Mouse (Mus musculus) MEL (cell line): ENCODE data around the gene Klhl40. TPM values are rescaled to one million over a fixed set of nuclear protein-coding genes. Genes with fewer than 3 reads are reported as not detected.

ENCODE experiments used
- DNase-seq: peaks from one replicate; pipeline ENCODE4 v3.0.0; 2011; ENCODE audit warnings: low read depth, low spot score
- H3K27ac ChIP-seq: 2 replicates; pipeline ENCODE4 v1.5.1; 2012; ENCODE audit warnings: low read depth, mild to moderate bottlenecking, control low read depth, low read length, moderate library complexity; ENCODE audit not compliant: control insufficient read depth
- H3K27me3 ChIP-seq, 2 experiments: fragments of 150-350 bp in 1 of 2; sonication (generic) in 1 of 2; 2 replicates each; pipeline ENCODE4 v1.6.1; 2012; ENCODE audit warnings: low read length in 2 of 2, mild to moderate bottlenecking in 2 of 2, improper control_type of control experiment in 1 of 2, moderate library complexity in 1 of 2; ENCODE audit not compliant: insufficient read depth in 2 of 2, control insufficient read depth in 1 of 2
- H3K36me3 ChIP-seq, 2 experiments: 2 replicates each; pipeline ENCODE4 v1.6.1; 2012 to 2014; ENCODE audit warnings: low read length in 2 of 2, improper control_type of control experiment in 1 of 2, inconsistent platforms in 1 of 2, mild to moderate bottlenecking in 1 of 2; ENCODE audit not compliant: insufficient read depth in 2 of 2, control insufficient read depth in 1 of 2
- H3K4me1 ChIP-seq, 2 experiments: fragments of 150-350 bp in 1 of 2; sonication (generic) in 1 of 2; 2 replicates each; pipeline ENCODE4 v1.6.1; 2012; ENCODE audit warnings: low read length in 2 of 2, improper control_type of control experiment in 1 of 2, mild to moderate bottlenecking in 1 of 2; ENCODE audit not compliant: insufficient read depth in 2 of 2, control insufficient read depth in 1 of 2
- H3K4me3 ChIP-seq, 2 experiments: fragments of 150-350 bp in 1 of 2; sonication (generic) in 1 of 2; 2 replicates each; pipeline ENCODE4 v1.5.1; 2012; ENCODE audit warnings: low read depth in 2 of 2, low read length in 2 of 2, mild to moderate bottlenecking in 2 of 2, moderate library complexity in 2 of 2, control low read depth in 1 of 2, improper control_type of control experiment in 1 of 2; ENCODE audit not compliant: control insufficient read depth in 1 of 2, insufficient read depth in 1 of 2
- H3K79me2 ChIP-seq: 2 replicates; pipeline ENCODE4 v1.6.1; 2012; ENCODE audit warnings: mild to moderate bottlenecking, low read length, moderate library complexity; ENCODE audit not compliant: control insufficient read depth, poor library complexity, insufficient read depth
- H3K9ac ChIP-seq: 2 replicates; pipeline ENCODE4 v1.6.1; 2012; ENCODE audit warnings: low read depth, mild to moderate bottlenecking, control low read depth, low read length, moderate library complexity; ENCODE audit not compliant: control insufficient read depth, poor library complexity, severe bottlenecking
- H3K9me3 ChIP-seq: fragments of 150-350 bp; sonication (generic); replicated peaks from 2 replicates; pipeline ENCODE4 v1.6.1; 2012; ENCODE audit warnings: mild to moderate bottlenecking, low read length, improper control_type of control experiment, moderate library complexity; ENCODE audit not compliant: insufficient read depth
- BHLHE40 ChIP-seq: IDR thresholded peaks from 2 replicates; pipeline ENCODE4 v1.6.1; 2012; ENCODE audit warnings: low read depth, mild to moderate bottlenecking, inconsistent platforms, low read length, improper control_type of control experiment, borderline replicate concordance
- CHD1 ChIP-seq: IDR thresholded peaks from 2 replicates; pipeline ENCODE4 v1.6.1; 2012; ENCODE audit warnings: low read depth, mild to moderate bottlenecking, inconsistent platforms, low read length, improper control_type of control experiment
- CTCF ChIP-seq, 3 experiments: IDR thresholded peaks in 2 of 3; conservative IDR thresholded peaks in 1 of 3; 2 replicates each; pipeline ENCODE4 v1.5.1; 2011 to 2012; ENCODE audit warnings: low read length in 3 of 3, low read depth in 2 of 3, mild to moderate bottlenecking in 2 of 3, improper control_type of control experiment in 1 of 3, inconsistent platforms in 1 of 3, mixed read lengths in 1 of 3, moderate library complexity in 1 of 3; ENCODE audit not compliant: control insufficient read depth in 1 of 3, insufficient read depth in 1 of 3, poor library complexity in 1 of 3, severe bottlenecking in 1 of 3
- E2F4 ChIP-seq: IDR thresholded peaks from 2 replicates; pipeline ENCODE4 v1.6.1; 2011; ENCODE audit warnings: low read depth, low read length, improper control_type of control experiment, borderline replicate concordance
- EP300 ChIP-seq, 2 experiments: IDR thresholded peaks; 2 replicates each; pipeline ENCODE4 v1.6.1; 2011; ENCODE audit warnings: improper control_type of control experiment in 2 of 2, low read length in 2 of 2, low read depth in 1 of 2, mild to moderate bottlenecking in 1 of 2
- GABPA ChIP-seq: IDR thresholded peaks from 2 replicates; pipeline ENCODE4 v1.6.1; 2012; ENCODE audit warnings: low read depth, mild to moderate bottlenecking, inconsistent platforms, low read length, improper control_type of control experiment, moderate library complexity
- GATA1 ChIP-seq: IDR thresholded peaks from 2 replicates; pipeline ENCODE4 v1.6.1; 2011; ENCODE audit warnings: low read depth, low read length, improper control_type of control experiment
- JUND ChIP-seq: IDR thresholded peaks from 2 replicates; pipeline ENCODE4 v1.6.1; 2011; ENCODE audit warnings: low read depth, mild to moderate bottlenecking, improper control_type of control experiment, low read length
- KAT2A ChIP-seq: conservative IDR thresholded peaks from 2 replicates; pipeline ENCODE4 v1.6.1; 2012; ENCODE audit warnings: low read depth, low read length, improper control_type of control experiment, inconsistent platforms
- MAFK ChIP-seq: IDR thresholded peaks from 2 replicates; pipeline ENCODE4 v1.6.1; 2011; ENCODE audit warnings: low read depth, mild to moderate bottlenecking, low read length, improper control_type of control experiment, borderline replicate concordance
- MAX ChIP-seq: IDR thresholded peaks from 2 replicates; pipeline ENCODE4 v1.6.1; 2011; ENCODE audit warnings: low read length, improper control_type of control experiment
- MAZ ChIP-seq: IDR thresholded peaks from 2 replicates; pipeline ENCODE4 v1.6.1; 2012; ENCODE audit warnings: low read depth, mild to moderate bottlenecking, inconsistent platforms, low read length, improper control_type of control experiment
- MEF2A ChIP-seq: IDR thresholded peaks from 2 replicates; pipeline ENCODE4 v1.6.1; 2014; ENCODE audit warnings: low read depth, mild to moderate bottlenecking, inconsistent platforms, low read length, improper control_type of control experiment; ENCODE audit not compliant: poor library complexity, insufficient replicate concordance, severe bottlenecking; ENCODE audit errors: extremely low read depth
- MXI1 ChIP-seq: IDR thresholded peaks from 2 replicates; pipeline ENCODE4 v1.6.1; 2011; ENCODE audit warnings: mild to moderate bottlenecking, low read depth, low read length, improper control_type of control experiment
- MYB ChIP-seq: IDR thresholded peaks from 2 replicates; pipeline ENCODE4 v1.6.1; 2011; ENCODE audit warnings: mild to moderate bottlenecking, low read depth, low read length, improper control_type of control experiment
- MYC ChIP-seq: IDR thresholded peaks from 2 replicates; pipeline ENCODE4 v1.6.1; 2011; ENCODE audit warnings: low read depth, mild to moderate bottlenecking, low read length, improper control_type of control experiment, moderate library complexity
- NELFE ChIP-seq: IDR thresholded peaks from 2 replicates; pipeline ENCODE4 v1.6.1; 2011; ENCODE audit warnings: low read depth, low read length, improper control_type of control experiment
- NRF1 ChIP-seq: IDR thresholded peaks from 2 replicates; pipeline ENCODE4 v1.6.1; 2014; ENCODE audit warnings: low read depth, mild to moderate bottlenecking, inconsistent platforms, low read length, improper control_type of control experiment, moderate library complexity; ENCODE audit not compliant: poor library complexity, insufficient read depth, severe bottlenecking
- POLR2A ChIP-seq, 2 experiments: IDR thresholded peaks; 2 replicates each; pipeline ENCODE4 v1.6.1; 2011 to 2012; ENCODE audit warnings: low read length in 2 of 2, mild to moderate bottlenecking in 2 of 2, control low read depth in 1 of 2, improper control_type of control experiment in 1 of 2, low read depth in 1 of 2, moderate library complexity in 1 of 2; ENCODE audit not compliant: control insufficient read depth in 1 of 2, insufficient read depth in 1 of 2, poor library complexity in 1 of 2
- POLR2AphosphoS2 ChIP-seq: IDR thresholded peaks from 2 replicates; pipeline ENCODE4 v1.6.1; 2011; ENCODE audit warnings: low read length, improper control_type of control experiment
- POLR2AphosphoS5 ChIP-seq: IDR thresholded peaks from 2 replicates; pipeline ENCODE4 v1.6.1; 2012; ENCODE audit warnings: low read depth, borderline replicate concordance, mild to moderate bottlenecking, inconsistent platforms, low read length, moderate library complexity, mixed read lengths
- RAD21 ChIP-seq: IDR thresholded peaks from 2 replicates; pipeline ENCODE4 v1.6.1; 2011; ENCODE audit warnings: mild to moderate bottlenecking, low read depth, low read length, improper control_type of control experiment
- RCOR1 ChIP-seq: IDR thresholded peaks from 2 replicates; pipeline ENCODE4 v1.6.1; 2012; ENCODE audit warnings: low read depth, mild to moderate bottlenecking, inconsistent platforms, low read length, improper control_type of control experiment
- SIN3A ChIP-seq: IDR thresholded peaks from 2 replicates; pipeline ENCODE4 v1.6.1; 2012; ENCODE audit warnings: low read length, improper control_type of control experiment, inconsistent platforms
- SMC3 ChIP-seq: IDR thresholded peaks from 2 replicates; pipeline ENCODE4 v1.6.1; 2011; ENCODE audit warnings: low read depth, low read length, improper control_type of control experiment
- TBP ChIP-seq: IDR thresholded peaks from 2 replicates; pipeline ENCODE4 v1.8.0; 2011; ENCODE audit warnings: low read depth, low read length, improper control_type of control experiment
- TCF12 ChIP-seq: IDR thresholded peaks from 2 replicates; pipeline ENCODE4 v1.6.1; 2014; ENCODE audit warnings: low read depth, mild to moderate bottlenecking, inconsistent platforms, low read length, improper control_type of control experiment, moderate library complexity
- UBTF ChIP-seq: IDR thresholded peaks from 2 replicates; pipeline ENCODE4 v1.6.1; 2012; ENCODE audit warnings: low read depth, mild to moderate bottlenecking, inconsistent platforms, low read length, improper control_type of control experiment, moderate library complexity, borderline replicate concordance; ENCODE audit not compliant: insufficient read depth
- USF1 ChIP-seq: IDR thresholded peaks from 2 replicates; pipeline ENCODE4 v1.6.1; 2014; ENCODE audit warnings: low read depth, mild to moderate bottlenecking, inconsistent platforms, low read length, improper control_type of control experiment, moderate library complexity
- ZKSCAN1 ChIP-seq: IDR thresholded peaks from 2 replicates; pipeline ENCODE4 v1.6.1; 2012; ENCODE audit warnings: low read depth, mild to moderate bottlenecking, inconsistent platforms, low read length, improper control_type of control experiment, moderate library complexity
- ZMIZ1 ChIP-seq: IDR thresholded peaks from 2 replicates; pipeline ENCODE4 v1.6.1; 2012; ENCODE audit warnings: low read depth, mild to moderate bottlenecking, inconsistent platforms, low read length, improper control_type of control experiment, moderate library complexity
- ZNF384 ChIP-seq: IDR thresholded peaks from 2 replicates; pipeline ENCODE4 v1.6.1; 2012; ENCODE audit warnings: low read depth, mild to moderate bottlenecking, inconsistent platforms, low read length, improper control_type of control experiment
- polyA plus RNA-seq, 2 experiments: library from polyadenylated mRNA; stranded (reverse) in 1 of 2; unstranded in 1 of 2; fragments of >175 nt in 1 of 2; fragments of >200 nt in 1 of 2; gene quantifications; 2 replicates each; pipeline versions ENCODE4 v1.2.1 to v1.2.4; 2012; ENCODE audit warnings: low replicate concordance in 2 of 2, low read depth in 1 of 2; ENCODE audit not compliant: insufficient read length in 2 of 2, insufficient read depth in 1 of 2, missing spikeins in 1 of 2
- total RNA-seq: library from RNA; depleted of rRNA; stranded (reverse); fragments of 300-350 nt; gene quantifications from 2 replicates; pipeline ENCODE4 v1.2.3, GENCODE M21; 2012

The Klhl40 gene
- total and polyA plus RNA-seq, 3 experiments: not detected

GRCm38 (mm10) chr9:121815183-121815582, 37.8 kb downstream of the Klhl40 start:
- TF ChIP-seq RCOR1 (no peak), ZMIZ1 (no peak), USF1 (no peak), SMC3 (no peak), KAT2A (no peak), ZKSCAN1 (no peak), POLR2A (IDR thresholded peaks at IDR 0.05; ENCODE audit: control insufficient read depth in 1 of 2, insufficient read depth in 1 of 2, low read depth in 1 of 2, low read length in 2 of 2, poor library complexity in 1 of 2) (no peak), MYC (no peak), MAFK (no peak), UBTF (no peak), NRF1 (no peak), MAZ (no peak), GATA1 (no peak), MEF2A (no peak), TBP (no peak), NELFE (no peak), SIN3A (no peak), MAX (no peak), JUND (no peak)
- TF ChIP-seq, all 39 proteins: peak for 0
- no peaks in the 10 kb centered on the region for H3K4me1 ChIP-seq
- H3K9me3 ChIP-seq: no peaks in the 10 kb centered on the region
- DNase-seq: no peak
- no peak overlapping the region for H3K9ac ChIP-seq
- no peaks in the 10 kb centered on the region for H3K36me3 ChIP-seq
- H3K79me2 ChIP-seq: no peaks in the 10 kb centered on the region
- H3K27me3 ChIP-seq: no peaks in the 10 kb centered on the region; a peak in 1 of 4 replicates
- H3K27ac ChIP-seq: no peak overlapping the region
- H3K4me3 ChIP-seq: no peak overlapping the region

- H3K36me3 ChIP-seq: no peaks in the 10 kb centered on the region
- H3K4me3 ChIP-seq: no peak overlapping the region
- no peak overlapping the region for H3K9ac ChIP-seq
- DNase-seq: no peak
- H3K27me3 ChIP-seq: peaks cover 0 to 2% of the 10 kb centered on the region in 2 experiments; a peak in 2 of 4 replicates
- no peaks in the 10 kb centered on the region for H3K9me3 ChIP-seq
- H3K4me1 ChIP-seq: no peaks in the 10 kb centered on the region
- H3K27ac ChIP-seq: no peak overlapping the region
- no peaks in the 10 kb centered on the region for H3K79me2 ChIP-seq
- TF ChIP-seq POLR2A (IDR thresholded peaks at IDR 0.05; ENCODE audit: control insufficient read depth in 1 of 2, insufficient read depth in 1 of 2, low read depth in 1 of 2, low read length in 2 of 2, poor library complexity in 1 of 2) (no peak), POLR2AphosphoS5 (no peak), E2F4 (no peak), GATA1 (no peak), CHD1 (no peak), ZNF384 (no peak), MXI1 (no peak), TCF12 (no peak), GABPA (no peak), RAD21 (no peak), EP300 (IDR thresholded peaks at IDR 0.05; ENCODE audit: low read depth in 1 of 2, low read length in 2 of 2) (no peak), SIN3A (no peak), BHLHE40 (no peak), MYB (no peak), POLR2AphosphoS2 (no peak), CTCF (IDR thresholded peaks at IDR 0.05 in 2 of 3, conservative IDR thresholded peaks at IDR 0.05 in 1 of 3; ENCODE audit: control insufficient read depth in 1 of 3, insufficient read depth in 1 of 3, low read depth in 2 of 3, low read length in 3 of 3, poor library complexity in 1 of 3, severe bottlenecking in 1 of 3) (no peak), MAX (no peak), NELFE (no peak)
- TF ChIP-seq, all 39 proteins: peak for 0
These were observed 41.8 kb downstream of the Klhl40 start for GRCm38 (mm10) chr9:121819073-121819770.
